Mouse (Mus musculus) myocyte (in vitro differentiated cells): ENCODE results near the gene Ppp1r13b.
"Not testable (repeated sequence)": the region's sequence is repeated elsewhere in the genome, so short reads cannot be mapped to it uniquely, and the experiment has no call there.

Source experiments
- CEBPB ChIP-seq: IDR thresholded peaks from 2 replicates; pipeline ENCODE4 v1.6.1; 2011; ENCODE audit warnings: mild to moderate bottlenecking, moderate library complexity; ENCODE audit not compliant: poor library complexity, insufficient read depth, severe bottlenecking
- E2F4 ChIP-seq: IDR thresholded peaks from one replicate; pipeline ENCODE4 v1.6.1; 2011; ENCODE audit warnings: mild to moderate bottlenecking, control low read depth, moderate library complexity; ENCODE audit not compliant: insufficient read depth
- MAX ChIP-seq: IDR thresholded peaks from one replicate; pipeline ENCODE4 v1.6.1; 2011; ENCODE audit warnings: low read depth, mild to moderate bottlenecking, control low read depth
- MYOD1 ChIP-seq, 3 experiments: IDR thresholded peaks; one replicate each; pipeline ENCODE4 v1.6.1; 2011; ENCODE audit warnings: control low read depth in 2 of 3, low read depth in 2 of 3, mild to moderate bottlenecking in 2 of 3, moderate library complexity in 1 of 3; ENCODE audit not compliant: insufficient read length in 2 of 3, control insufficient read depth in 1 of 3
- POLR2A ChIP-seq: IDR thresholded peaks from one replicate; pipeline ENCODE4 v1.6.1; 2011; ENCODE audit warnings: low read depth, mild to moderate bottlenecking, control low read depth, moderate library complexity; ENCODE audit not compliant: insufficient read length
- POLR2AphosphoS2 ChIP-seq: IDR thresholded peaks from one replicate; pipeline ENCODE4 v1.6.1; 2011; ENCODE audit warnings: low read depth, control low read depth; ENCODE audit not compliant: insufficient read length
- REST ChIP-seq: IDR thresholded peaks from one replicate; pipeline ENCODE4 v1.6.1; 2011; ENCODE audit warnings: mild to moderate bottlenecking, control low read depth, moderate library complexity; ENCODE audit not compliant: insufficient read depth, insufficient read length
- SRF ChIP-seq: IDR thresholded peaks from one replicate; pipeline ENCODE4 v1.6.1; 2011; ENCODE audit warnings: low read depth; ENCODE audit not compliant: control insufficient read depth, insufficient read length
- TCF12 ChIP-seq: IDR thresholded peaks from one replicate; pipeline ENCODE4 v1.6.1; 2011; ENCODE audit warnings: mild to moderate bottlenecking, control low read depth; ENCODE audit not compliant: poor library complexity, insufficient read depth, severe bottlenecking
- USF1 ChIP-seq: IDR thresholded peaks from one replicate; pipeline ENCODE4 v1.6.1; 2011; ENCODE audit warnings: low read depth, mild to moderate bottlenecking, control low read depth, moderate library complexity

DNA sequence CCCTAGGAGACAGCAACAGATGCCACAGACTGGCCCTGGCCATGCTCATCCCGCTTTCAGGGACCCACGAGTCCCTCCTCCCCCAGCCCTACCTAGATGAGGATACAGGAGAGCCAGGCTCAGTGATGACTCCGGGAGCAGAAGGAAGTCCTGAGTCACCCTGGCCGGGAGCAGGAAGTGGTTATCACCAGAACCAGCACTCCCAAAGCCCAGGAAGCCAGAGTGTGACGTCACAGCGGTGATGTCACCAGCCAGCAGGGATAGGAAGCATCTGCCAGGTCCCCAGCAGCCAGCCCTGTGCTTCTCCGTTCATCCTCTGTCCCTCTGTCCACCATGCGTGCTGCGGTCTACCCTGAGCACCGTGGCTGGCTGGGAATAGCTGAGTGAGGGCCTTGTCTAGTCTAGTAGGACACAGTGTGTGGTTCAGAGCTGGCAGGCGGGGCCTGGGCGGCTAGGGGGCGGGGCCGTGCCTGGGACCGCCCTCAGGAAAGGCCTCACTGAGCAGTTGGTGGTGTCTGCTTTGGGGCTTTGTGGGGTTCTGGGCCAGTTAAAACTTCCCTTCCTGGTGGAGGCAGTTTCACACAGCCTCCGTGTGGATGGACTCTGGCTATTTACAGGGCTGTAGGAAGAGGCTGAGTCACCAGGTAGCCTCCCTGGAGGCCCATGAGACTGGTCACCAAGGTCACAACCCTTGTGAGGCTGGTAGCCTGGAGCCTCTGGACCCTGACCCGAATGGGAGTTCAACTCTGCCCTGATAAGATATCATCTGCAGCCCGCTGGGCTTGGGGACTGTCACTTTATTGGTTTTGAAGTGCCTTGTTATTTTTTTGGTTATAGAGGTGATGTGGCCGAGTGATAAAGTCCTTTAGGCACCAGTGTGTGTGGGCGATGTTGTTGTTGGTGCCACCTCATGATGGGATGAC is 36.4 kb upstream of the Ppp1r13b start:
- TF ChIP-seq POLR2A; E2F4; CEBPB; MAX; TCF12; SRF; MYOD1 (IDR thresholded peaks at IDR 0.05; ENCODE audit: control insufficient read depth in 1 of 3, insufficient read length in 2 of 3, low read depth in 2 of 3); USF1; POLR2AphosphoS2; REST: not testable (repeated sequence)
